Mouse (Mus musculus) MEL (cell line): ENCODE measurements around the gene Hes3. TPM values are rescaled to one million over a fixed set of nuclear protein-coding genes. Genes with fewer than 3 reads are reported as not detected.

ENCODE experiments used
- DNase-seq: peaks from one replicate; pipeline ENCODE4 v3.0.0; 2011; ENCODE audit warnings: low read depth, low spot score
- H3K27ac ChIP-seq: 2 replicates; pipeline ENCODE4 v1.5.1; 2012; ENCODE audit warnings: low read depth, mild to moderate bottlenecking, control low read depth, low read length, moderate library complexity; ENCODE audit not compliant: control insufficient read depth
- H3K27me3 ChIP-seq, 2 experiments: fragments of 150-350 bp in 1 of 2; sonication (generic) in 1 of 2; 2 replicates each; pipeline ENCODE4 v1.6.1; 2012; ENCODE audit warnings: low read length in 2 of 2, mild to moderate bottlenecking in 2 of 2, improper control_type of control experiment in 1 of 2, moderate library complexity in 1 of 2; ENCODE audit not compliant: insufficient read depth in 2 of 2, control insufficient read depth in 1 of 2
- H3K36me3 ChIP-seq, 2 experiments: 2 replicates each; pipeline ENCODE4 v1.6.1; 2012 to 2014; ENCODE audit warnings: low read length in 2 of 2, improper control_type of control experiment in 1 of 2, inconsistent platforms in 1 of 2, mild to moderate bottlenecking in 1 of 2; ENCODE audit not compliant: insufficient read depth in 2 of 2, control insufficient read depth in 1 of 2
- H3K4me1 ChIP-seq, 2 experiments: fragments of 150-350 bp in 1 of 2; sonication (generic) in 1 of 2; 2 replicates each; pipeline ENCODE4 v1.6.1; 2012; ENCODE audit warnings: low read length in 2 of 2, improper control_type of control experiment in 1 of 2, mild to moderate bottlenecking in 1 of 2; ENCODE audit not compliant: insufficient read depth in 2 of 2, control insufficient read depth in 1 of 2
- H3K4me3 ChIP-seq, 2 experiments: fragments of 150-350 bp in 1 of 2; sonication (generic) in 1 of 2; 2 replicates each; pipeline ENCODE4 v1.5.1; 2012; ENCODE audit warnings: low read depth in 2 of 2, low read length in 2 of 2, mild to moderate bottlenecking in 2 of 2, moderate library complexity in 2 of 2, control low read depth in 1 of 2, improper control_type of control experiment in 1 of 2; ENCODE audit not compliant: control insufficient read depth in 1 of 2, insufficient read depth in 1 of 2
- H3K79me2 ChIP-seq: 2 replicates; pipeline ENCODE4 v1.6.1; 2012; ENCODE audit warnings: mild to moderate bottlenecking, low read length, moderate library complexity; ENCODE audit not compliant: control insufficient read depth, poor library complexity, insufficient read depth
- H3K9ac ChIP-seq: 2 replicates; pipeline ENCODE4 v1.6.1; 2012; ENCODE audit warnings: low read depth, mild to moderate bottlenecking, control low read depth, low read length, moderate library complexity; ENCODE audit not compliant: control insufficient read depth, poor library complexity, severe bottlenecking
- H3K9me3 ChIP-seq: fragments of 150-350 bp; sonication (generic); replicated peaks from 2 replicates; pipeline ENCODE4 v1.6.1; 2012; ENCODE audit warnings: mild to moderate bottlenecking, low read length, improper control_type of control experiment, moderate library complexity; ENCODE audit not compliant: insufficient read depth
- BHLHE40 ChIP-seq: IDR thresholded peaks from 2 replicates; pipeline ENCODE4 v1.6.1; 2012; ENCODE audit warnings: low read depth, mild to moderate bottlenecking, inconsistent platforms, low read length, improper control_type of control experiment, borderline replicate concordance
- CHD1 ChIP-seq: IDR thresholded peaks from 2 replicates; pipeline ENCODE4 v1.6.1; 2012; ENCODE audit warnings: low read depth, mild to moderate bottlenecking, inconsistent platforms, low read length, improper control_type of control experiment
- GABPA ChIP-seq: IDR thresholded peaks from 2 replicates; pipeline ENCODE4 v1.6.1; 2012; ENCODE audit warnings: low read depth, mild to moderate bottlenecking, inconsistent platforms, low read length, improper control_type of control experiment, moderate library complexity
- GATA1 ChIP-seq: IDR thresholded peaks from 2 replicates; pipeline ENCODE4 v1.6.1; 2011; ENCODE audit warnings: low read depth, low read length, improper control_type of control experiment
- HCFC1 ChIP-seq: IDR thresholded peaks from 2 replicates; pipeline ENCODE4 v1.6.1; 2012; ENCODE audit warnings: low read depth, mild to moderate bottlenecking, inconsistent platforms, low read length, improper control_type of control experiment, moderate library complexity
- MAX ChIP-seq: IDR thresholded peaks from 2 replicates; pipeline ENCODE4 v1.6.1; 2011; ENCODE audit warnings: low read length, improper control_type of control experiment
- MAZ ChIP-seq: IDR thresholded peaks from 2 replicates; pipeline ENCODE4 v1.6.1; 2012; ENCODE audit warnings: low read depth, mild to moderate bottlenecking, inconsistent platforms, low read length, improper control_type of control experiment
- MEF2A ChIP-seq: IDR thresholded peaks from 2 replicates; pipeline ENCODE4 v1.6.1; 2014; ENCODE audit warnings: low read depth, mild to moderate bottlenecking, inconsistent platforms, low read length, improper control_type of control experiment; ENCODE audit not compliant: poor library complexity, insufficient replicate concordance, severe bottlenecking; ENCODE audit errors: extremely low read depth
- POLR2A ChIP-seq, 2 experiments: IDR thresholded peaks; 2 replicates each; pipeline ENCODE4 v1.6.1; 2011 to 2012; ENCODE audit warnings: low read length in 2 of 2, mild to moderate bottlenecking in 2 of 2, control low read depth in 1 of 2, improper control_type of control experiment in 1 of 2, low read depth in 1 of 2, moderate library complexity in 1 of 2; ENCODE audit not compliant: control insufficient read depth in 1 of 2, insufficient read depth in 1 of 2, poor library complexity in 1 of 2
- POLR2AphosphoS2 ChIP-seq: IDR thresholded peaks from 2 replicates; pipeline ENCODE4 v1.6.1; 2011; ENCODE audit warnings: low read length, improper control_type of control experiment
- RCOR1 ChIP-seq: IDR thresholded peaks from 2 replicates; pipeline ENCODE4 v1.6.1; 2012; ENCODE audit warnings: low read depth, mild to moderate bottlenecking, inconsistent platforms, low read length, improper control_type of control experiment
- SIN3A ChIP-seq: IDR thresholded peaks from 2 replicates; pipeline ENCODE4 v1.6.1; 2012; ENCODE audit warnings: low read length, improper control_type of control experiment, inconsistent platforms
- TBP ChIP-seq: IDR thresholded peaks from 2 replicates; pipeline ENCODE4 v1.8.0; 2011; ENCODE audit warnings: low read depth, low read length, improper control_type of control experiment
- ZC3H11A ChIP-seq: IDR thresholded peaks from 2 replicates; pipeline ENCODE4 v1.6.1; 2012; ENCODE audit warnings: low read depth, mild to moderate bottlenecking, inconsistent platforms, low read length, improper control_type of control experiment
- ZNF384 ChIP-seq: IDR thresholded peaks from 2 replicates; pipeline ENCODE4 v1.6.1; 2012; ENCODE audit warnings: low read depth, mild to moderate bottlenecking, inconsistent platforms, low read length, improper control_type of control experiment
- polyA plus RNA-seq, 2 experiments: library from polyadenylated mRNA; stranded (reverse) in 1 of 2; unstranded in 1 of 2; fragments of >175 nt in 1 of 2; fragments of >200 nt in 1 of 2; gene quantifications; 2 replicates each; pipeline versions ENCODE4 v1.2.1 to v1.2.4; 2012; ENCODE audit warnings: low replicate concordance in 2 of 2, low read depth in 1 of 2; ENCODE audit not compliant: insufficient read length in 2 of 2, insufficient read depth in 1 of 2, missing spikeins in 1 of 2
- total RNA-seq: library from RNA; depleted of rRNA; stranded (reverse); fragments of 300-350 nt; gene quantifications from 2 replicates; pipeline ENCODE4 v1.2.3, GENCODE M21; 2012; rRNA removed

The Hes3 gene
- total RNA-seq, result not detected in 2 replicates
- polyA plus RNA-seq, result under 1 TPM in 1 of 2 experiments, not detected in 1; 0.04 TPM

DNA sequence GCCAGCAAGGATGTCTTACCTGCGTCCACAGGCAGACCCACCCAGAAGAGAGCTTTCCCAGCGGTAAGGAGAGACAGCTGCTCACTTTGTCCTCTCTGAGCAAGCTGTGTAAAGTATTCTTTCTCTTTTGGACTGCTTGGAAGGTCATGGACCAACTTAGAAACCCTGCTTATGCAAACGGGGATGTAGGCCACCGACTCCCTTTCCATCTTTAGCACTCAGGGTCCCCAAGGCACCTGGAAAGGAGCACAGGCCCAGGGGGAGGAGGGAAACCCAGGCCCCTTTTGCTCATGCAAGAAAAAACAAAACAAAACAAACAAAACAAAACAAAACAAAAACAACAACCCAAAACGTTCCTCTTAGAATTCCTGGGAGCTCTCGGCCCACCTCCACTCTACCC is at the start of gene Hes3:
Gene Hes3, minus strand, starts transcription at position 101 of the 400 bp plus-strand sequence.
- H3K4me3 ChIP-seq, result no peak within 1 kb of the TSS
- peaks cover 0 to 6% of the 10 kb centered on the region in 2 experiments; a peak in 1 of 4 replicates for H3K4me1 ChIP-seq
- no peak within 1 kb of the TSS for H3K27ac ChIP-seq
- TF ChIP-seq ZNF384 (no peak), MAX (no peak)
- no peak within 1 kb of the TSS for H3K9ac ChIP-seq
- no peak for DNase-seq
- H3K79me2 ChIP-seq, result no peaks in the 10 kb centered on the region
- no peaks in the 10 kb centered on the region for H3K36me3 ChIP-seq
- H3K9me3 ChIP-seq, result no peaks in the 10 kb centered on the region
- H3K27me3 ChIP-seq, result no peaks in the 10 kb centered on the region

DNA sequence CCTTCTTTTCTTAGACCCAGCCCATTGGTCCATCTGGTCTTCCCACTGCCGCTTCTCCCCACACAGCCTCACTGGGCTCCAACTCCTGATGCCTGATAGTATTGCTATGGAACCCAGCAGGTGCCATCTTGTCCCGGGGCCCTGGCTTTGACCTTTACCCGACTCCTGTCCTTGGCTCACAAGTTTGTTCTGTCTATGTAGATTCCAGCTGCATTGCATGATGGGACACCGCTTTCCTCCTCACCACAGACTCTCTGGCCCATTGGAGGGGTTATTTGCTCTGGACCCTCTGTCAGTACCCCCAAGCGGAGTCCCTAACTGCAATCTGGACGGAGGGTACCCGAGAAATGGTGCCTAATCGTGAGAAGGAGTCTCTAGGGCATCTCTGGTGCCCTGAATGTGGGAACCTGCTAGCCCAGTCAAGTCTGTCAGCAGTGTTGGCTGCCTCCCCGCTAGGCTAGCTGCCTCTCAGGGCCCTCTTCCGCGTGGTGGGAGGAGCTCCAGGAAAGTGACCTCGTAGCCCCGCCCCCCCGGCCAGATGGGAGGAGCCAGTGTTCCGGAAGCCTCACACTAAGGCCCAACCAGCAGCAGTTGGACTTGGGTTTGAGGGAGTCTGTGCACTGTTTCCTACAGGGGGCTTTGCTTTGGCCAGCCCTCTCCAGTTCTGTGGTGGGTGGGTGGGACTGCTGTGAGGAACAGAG is 49.3 kb upstream of the Hes3 start:
- H3K27me3 ChIP-seq, result no peaks in the 10 kb centered on the region
- no peaks in the 10 kb centered on the region for H3K9me3 ChIP-seq
- H3K9ac ChIP-seq, result no peak overlapping the region
- no peaks in the 10 kb centered on the region for H3K79me2 ChIP-seq
- no peak for DNase-seq
- no peaks in the 10 kb centered on the region for H3K36me3 ChIP-seq
- TF ChIP-seq GABPA (no peak), ZC3H11A (no peak), ZNF384 (no peak), HCFC1 (no peak), CHD1 (no peak), POLR2A (IDR thresholded peaks at IDR 0.05; ENCODE audit: control insufficient read depth in 1 of 2, insufficient read depth in 1 of 2, low read depth in 1 of 2, low read length in 2 of 2, poor library complexity in 1 of 2) (no peak), RCOR1 (no peak), BHLHE40 (no peak), GATA1 (no peak), MEF2A (no peak)
- TF ChIP-seq, all 39 proteins: peak for 0
- Histone ChIP-seq H3K27ac (no peak overlapping the region), H3K4me3 (no peak overlapping the region), H3K4me1 (peaks cover 6 to 15% of the 10 kb centered on the region in 2 experiments; a peak in 3 of 4 replicates)

DNA sequence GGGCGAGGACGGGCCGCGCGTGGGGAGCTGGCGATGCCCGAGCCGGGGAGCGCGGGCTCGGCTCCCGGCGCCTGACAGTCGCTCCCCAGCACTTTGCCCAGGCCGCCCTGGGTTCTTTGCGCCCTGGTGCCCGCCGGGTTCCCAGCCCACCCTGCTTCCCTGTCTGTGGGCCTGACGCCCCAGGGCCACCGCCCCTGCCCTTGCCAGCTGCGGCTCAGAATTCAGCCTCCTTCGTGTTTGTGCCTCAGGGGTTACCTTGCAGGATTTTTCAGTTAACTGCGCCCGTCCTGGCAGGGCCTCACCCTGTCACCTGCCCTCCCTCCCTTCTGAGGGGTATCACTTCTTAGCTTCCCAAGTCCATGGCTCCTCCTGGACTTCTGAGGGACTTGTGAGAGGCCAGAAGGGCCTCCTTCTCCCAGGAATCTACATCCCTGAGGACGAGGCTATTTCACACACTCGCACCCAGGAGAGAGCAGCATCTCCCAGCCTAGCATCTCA is 47.9 kb upstream of the Hes3 start:
- H3K9me3 ChIP-seq, result no peaks in the 10 kb centered on the region
- H3K27ac ChIP-seq, result no peak overlapping the region
- no peaks in the 10 kb centered on the region for H3K27me3 ChIP-seq
- DNase-seq, result no peak
- H3K4me3 ChIP-seq, result no peak overlapping the region
- no peak for TF ChIP-seq MAZ
- TF ChIP-seq SIN3A, result no peak
- TF ChIP-seq POLR2AphosphoS2, result no peak
- TF ChIP-seq BHLHE40, result no peak
- TF ChIP-seq TBP, result no peak
- TF ChIP-seq, all 39 proteins: peak for 0
- H3K9ac ChIP-seq, result no peak overlapping the region
- H3K36me3 ChIP-seq, result no peaks in the 10 kb centered on the region
- peaks cover 0 to 3% of the 10 kb centered on the region in 2 experiments; a peak in 1 of 4 replicates for H3K4me1 ChIP-seq
- H3K79me2 ChIP-seq, result no peaks in the 10 kb centered on the region
